Mouse (Mus musculus) kidney, adult 18-20 months (tissue): ENCODE measurements around the gene Yod1.

Source experiments
- DNase-seq: peaks from one replicate; pipeline ENCODE4 v3.0.0; 2021

Yod1 gene

GRCm38 (mm10) chr1:130770981-130771494 lies 53.9 kb downstream of the Yod1 start:
- DNase-seq: no peak
